Mouse (Mus musculus) spleen, adult 2 months (tissue): Measurements from ENCODE around the gene Exoc6.

ENCODE experiments used
- CTCF ChIP-seq: fragments of 200-500 bp; IDR thresholded peaks from 2 replicates; pipeline ENCODE4 v1.5.1; 2011; ENCODE audit warnings: mild to moderate bottlenecking, inconsistent platforms; ENCODE audit not compliant: insufficient read depth, insufficient read length, insufficient replicate concordance; ENCODE audit errors: extremely low read depth
- POLR2A ChIP-seq: fragments of 200-500 bp; IDR thresholded peaks from 2 replicates; pipeline ENCODE4 v1.6.1; 2011; ENCODE audit warnings: low read depth, low read length, inconsistent platforms

DNA sequence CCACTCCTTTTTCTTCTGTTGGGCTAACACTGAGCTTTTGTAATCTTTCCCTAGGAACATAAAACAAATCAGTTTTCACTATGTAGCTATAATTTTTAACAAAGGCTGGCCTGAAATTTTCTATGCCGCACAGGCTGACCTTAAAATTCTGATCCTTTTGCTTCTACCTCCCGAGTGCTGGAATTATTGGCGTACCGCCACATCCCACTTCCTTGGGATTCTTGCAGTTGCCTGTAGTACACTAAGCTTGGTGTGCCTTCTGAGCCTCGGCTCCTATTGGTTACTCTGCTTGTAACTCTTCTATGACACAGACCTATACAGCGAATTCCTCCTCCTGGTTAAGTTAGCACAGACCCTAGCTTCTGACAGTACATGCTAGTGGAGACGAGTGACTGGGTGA lies 44.2 kb upstream of the Exoc6 start:
- TF ChIP-seq CTCF, result no peak
- no peak for TF ChIP-seq POLR2A
